Mouse (Mus musculus) small intestine, adult 2 months (tissue): ENCODE results near the gene Camta1.

Experiments
- CTCF ChIP-seq: fragments of 200-500 bp; IDR thresholded peaks from 2 replicates; pipeline ENCODE4 v1.5.1; 2012; ENCODE audit warnings: low read depth, mild to moderate bottlenecking, control low read depth, inconsistent platforms, low read length, moderate library complexity, mixed read lengths; ENCODE audit not compliant: insufficient replicate concordance, insufficient read length; ENCODE audit errors: extremely low read depth
- POLR2A ChIP-seq: fragments of 200-500 bp; IDR thresholded peaks from 2 replicates; pipeline ENCODE4 v1.6.1; 2012; ENCODE audit warnings: low read depth, mild to moderate bottlenecking, control low read depth, inconsistent platforms, low read length, moderate library complexity

DNA sequence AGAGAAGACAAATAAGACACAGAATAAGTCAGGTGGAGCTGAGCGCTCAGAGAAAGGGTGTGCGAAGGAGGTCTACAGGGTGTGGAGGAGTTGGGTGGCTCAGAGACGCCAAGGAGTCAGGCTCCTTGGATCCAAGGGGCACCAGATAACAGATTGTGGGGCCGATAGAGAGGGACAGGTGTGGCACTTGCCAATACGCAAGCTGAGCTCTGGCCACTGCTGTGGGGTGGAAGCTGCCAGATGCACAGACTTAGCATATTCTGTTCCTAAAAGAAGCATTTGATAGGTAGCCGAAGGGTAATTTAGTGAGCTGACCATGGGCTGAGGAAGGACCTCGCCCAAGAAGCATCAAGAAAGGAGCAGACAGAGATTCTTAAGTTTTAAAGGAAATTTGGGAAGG lies 177.1 kb downstream of the Camta1 start:
- TF ChIP-seq CTCF (no peak), POLR2A (no peak)
